Mouse (Mus musculus): ENCODE measurements around the gene Cnot6.

GRCm38 (mm10) chr11:49745839-49746238 is 33.3 kb upstream of the Cnot6 start:
- TF ChIP-seq EP300 (IDR thresholded peaks at IDR 0.05) (no peak), CTCF (IDR thresholded peaks at IDR 0.05) (no peak)
